Comparison of ENCODE assay signal across 7 mouse cellular contexts in the genomic region with DNA sequence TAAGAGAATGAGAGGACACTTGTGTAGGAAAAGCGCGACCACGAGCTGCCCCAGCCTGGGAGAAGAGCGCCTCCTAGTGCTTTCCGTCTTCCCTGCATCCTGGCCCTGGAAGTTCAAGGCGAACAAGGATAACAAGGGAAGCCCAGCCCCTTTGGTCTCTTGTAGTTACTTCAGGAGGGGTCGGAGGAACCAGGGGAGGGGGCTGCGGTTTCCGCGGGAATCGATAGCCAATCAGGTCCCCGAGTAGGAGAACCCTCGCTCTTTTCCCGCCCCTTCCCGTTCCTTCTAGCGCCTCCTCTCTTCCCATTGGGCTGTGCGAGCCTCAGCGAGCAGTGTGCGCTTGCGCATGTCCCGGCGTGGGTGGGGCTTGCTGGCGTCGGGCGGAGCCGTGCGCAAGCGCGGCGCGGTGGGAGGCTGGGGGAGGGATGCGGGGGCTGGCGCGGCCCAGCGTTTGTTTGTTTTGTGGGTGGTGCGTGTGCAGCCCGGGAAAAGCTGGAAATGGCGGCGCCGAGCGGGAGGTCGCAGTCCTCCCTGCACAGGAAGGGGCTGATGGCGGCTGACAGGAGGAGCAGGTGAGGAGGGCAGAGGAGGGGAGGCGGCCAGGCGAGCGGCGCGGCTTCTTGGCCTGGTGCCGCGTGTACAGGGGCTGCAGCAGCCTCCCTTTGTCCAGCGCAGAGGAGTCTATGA. TPM values are rescaled to one million over a fixed set of nuclear protein-coding genes. Genes with fewer than 3 reads are reported as not detected.
DNase-seq lines count a peak whose midpoint lies in the region; ATAC-seq lines count a peak whose summit lies in the region.

A gene (plus strand): TSS at position 360 of the 687 bp plus-strand sequence.

- H3K4me1 ChIP-seq in embryonic facial prominence, embryonic 12.5 days, result no peaks in the 10 kb centered on the region
- no peaks in the 10 kb centered on the region for H3K4me1 ChIP-seq in limb, embryonic 11.5 days (ENCODE audit: control insufficient read depth, insufficient read depth, low read length)
- peaks cover 15% of the 10 kb centered on the region for H3K4me1 ChIP-seq in midbrain, embryonic 14.5 days (ENCODE audit: control insufficient read depth, insufficient read depth, low read length)

- WGBS in embryonic facial prominence, embryonic 12.5 days, result under 1% methylated on average over 50 of the region's 51 CpGs
- under 1% methylated on average over 43 of the region's 51 CpGs for WGBS in limb, embryonic 11.5 days
- under 1% methylated on average over 50 of the region's 51 CpGs for WGBS in midbrain, embryonic 14.5 days

- peak within 1 kb of the TSS; percentile 80 for H3K4me3 ChIP-seq in embryonic facial prominence, embryonic 12.5 days
- H3K4me3 ChIP-seq in limb, embryonic 11.5 days (ENCODE audit: low read depth, low read length), result peak within 1 kb of the TSS; percentile 56
- peak within 1 kb of the TSS; percentile 92 for H3K4me3 ChIP-seq in midbrain, embryonic 14.5 days (replicated peaks; ENCODE audit: low read depth, low read length)

- peaks cover 26% of the 10 kb centered on the region for H3K36me3 ChIP-seq in embryonic facial prominence, embryonic 12.5 days
- H3K36me3 ChIP-seq in limb, embryonic 11.5 days (ENCODE audit: control insufficient read depth, insufficient read depth, low read length), result peaks cover 12% of the 10 kb centered on the region; the same call in 1 of the 2 replicates
- H3K36me3 ChIP-seq in midbrain, embryonic 14.5 days (ENCODE audit: control insufficient read depth, insufficient read depth, low read length), result peaks cover 26% of the 10 kb centered on the region

- peak; percentile 99 for DNase-seq in adrenal gland, postnatal 25 days
- DNase-seq in heart, adult 11 months, result peak; percentile 100
- DNase-seq in kidney, adult 18-20 months, result peak; percentile 97
- peak; percentile 97 for DNase-seq in limb, embryonic 11.5 days (ENCODE audit: low spot score)
- DNase-seq in midbrain, embryonic 14.5 days, result peak; percentile 99
- peak; percentile 95 to 96 for DNase-seq in spleen, adult 18-20 months

- H3K9me3 ChIP-seq in embryonic facial prominence, embryonic 12.5 days, result no peaks in the 10 kb centered on the region
- H3K9me3 ChIP-seq in limb, embryonic 11.5 days (ENCODE audit: control insufficient read depth, low read length), result no peaks in the 10 kb centered on the region
- no peaks in the 10 kb centered on the region for H3K9me3 ChIP-seq in midbrain, embryonic 14.5 days (ENCODE audit: control insufficient read depth, low read length)

- no peaks in the 10 kb centered on the region; the same call in 1 of the 2 replicates for H3K27me3 ChIP-seq in embryonic facial prominence, embryonic 12.5 days
- no peaks in the 10 kb centered on the region for H3K27me3 ChIP-seq in limb, embryonic 11.5 days (ENCODE audit: control insufficient read depth, insufficient read depth, low read length)
- no peaks in the 10 kb centered on the region for H3K27me3 ChIP-seq in midbrain, embryonic 14.5 days (ENCODE audit: control insufficient read depth, insufficient read depth, low read length)

- peak within 1 kb of the TSS; percentile 71 for H3K4me2 ChIP-seq in embryonic facial prominence, embryonic 12.5 days (replicated peaks)
- peak within 1 kb of the TSS; percentile 61 for H3K4me2 ChIP-seq in limb, embryonic 11.5 days (ENCODE audit: low read depth, severe bottlenecking)
- peak within 1 kb of the TSS; percentile 86 for H3K4me2 ChIP-seq in midbrain, embryonic 14.5 days (ENCODE audit: low read length)

- H3K9ac ChIP-seq in embryonic facial prominence, embryonic 12.5 days, result peak within 1 kb of the TSS; percentile 89
- peak within 1 kb of the TSS; percentile 91 for H3K9ac ChIP-seq in limb, embryonic 11.5 days (ENCODE audit: low read length)
- peak within 1 kb of the TSS; percentile 93 for H3K9ac ChIP-seq in midbrain, embryonic 14.5 days (replicated peaks; ENCODE audit: low read length)

- H3K27ac ChIP-seq in embryonic facial prominence, embryonic 12.5 days, result peak within 1 kb of the TSS; percentile 88
- peak within 1 kb of the TSS; percentile 68 for H3K27ac ChIP-seq in limb, embryonic 11.5 days (replicated peaks; ENCODE audit: low read depth, low read length)
- peak within 1 kb of the TSS; percentile 91 for H3K27ac ChIP-seq in midbrain, embryonic 14.5 days (replicated peaks; ENCODE audit: low read depth, low read length)

- peak; percentile 99 for ATAC-seq in embryonic facial prominence, embryonic 12.5 days (ENCODE audit: insufficient number of reproducible peaks, insufficient read depth, low FRiP score, low TSS enrichment)
- ATAC-seq in limb, embryonic 11.5 days (ENCODE audit: insufficient number of reproducible peaks, low FRiP score, low TSS enrichment, low read depth), result peak; percentile 99
- ATAC-seq in midbrain, embryonic 14.5 days (ENCODE audit: low FRiP score, low TSS enrichment), result peak; percentile 99

RNA-seq across cellular contexts. Expression of the gene that starts here (rescaled TPM):
- 29.7 and 36.5 TPM in 2 replicates for total RNA-seq in adrenal gland, postnatal 25 days (2021)
- polyA plus RNA-seq in embryonic facial prominence, embryonic 12.5 days (2016; fragmentation: Nextera tagmentation; extraction: Ambion mirVana), result 69.8 and 71.0 TPM in 2 replicates
- polyA plus RNA-seq in limb, embryonic 11.5 days (2014; fragmentation: Nextera tagmentation; extraction: Ambion mirVana), result 78.3 and 82.6 TPM in 2 replicates
- polyA plus RNA-seq in midbrain, embryonic 14.5 days (2014; fragmentation: Nextera tagmentation; extraction: Ambion mirVana), result 41.9 and 51.0 TPM in 2 replicates

Comparison
In these comparisons a context has a peak if more than half of its experiments do, and no peak if none do; other contexts are left out.
1. Peak in every context shown above with its lines: DNase-seq, ATAC-seq, H3K4me3 ChIP-seq and H3K27ac ChIP-seq.